8 mouse cellular contexts compared by ENCODE assay signal in genomic region chr1:177321655-177322306, GRCm38 (mm10).
DNase-seq lines count a peak whose midpoint lies in the region; ATAC-seq and TF ChIP-seq lines count a peak whose summit lies in the region.

No protein-coding gene starts in this region.

- ATAC-seq in hindbrain, postnatal 0 days = no peak
- no peak for ATAC-seq in liver, embryonic 11.5 days (replicated peaks; ENCODE audit: low FRiP score)

- 0 out of 2 replicates have a peak, but pooled peaks cover 6% of the 10 kb centered on the region for H3K4me1 ChIP-seq in hindbrain, postnatal 0 days (ENCODE audit: insufficient read depth, low read length)
- H3K4me1 ChIP-seq in liver, embryonic 11.5 days (replicated peaks; ENCODE audit: control insufficient read depth, insufficient read depth, low read length) = no peaks in the 10 kb centered on the region

- H3K9me3 ChIP-seq in hindbrain, postnatal 0 days (ENCODE audit: low read length) = no peaks in the 10 kb centered on the region
- H3K9me3 ChIP-seq in liver, embryonic 11.5 days (ENCODE audit: control insufficient read depth, low read length) = no peaks in the 10 kb centered on the region

- no peak overlapping the region for H3K27ac ChIP-seq in hindbrain, postnatal 0 days
- no peak overlapping the region for H3K27ac ChIP-seq in liver, embryonic 11.5 days (ENCODE audit: low read depth, low read length)

- peak; percentile 10 for DNase-seq in layer of hippocampus, adult 9-11 months
- no peak for DNase-seq in layer of hippocampus, postnatal 25 days (ENCODE audit: extremely low spot score in 1 of 2, low spot score in 1 of 2)
- DNase-seq in MN1 (ENCODE audit: low spot score) = peak; percentile 34
- peak; percentile 39 for DNase-seq in embryo, embryonic 10 days (ENCODE audit: low spot score)
- peak; percentile 5 for DNase-seq in hindbrain, postnatal 0 days (ENCODE audit: low spot score)
- no peak for DNase-seq in ovary, postnatal 36 days (ENCODE audit: low spot score)
- DNase-seq in gastrocnemius, postnatal 25 days = no peak
- DNase-seq in liver, embryonic 11.5 days (ENCODE audit: low spot score) = no peak

- H3K9ac ChIP-seq in hindbrain, postnatal 0 days (replicated peaks; ENCODE audit: low read length) = no peak overlapping the region
- no peak overlapping the region for H3K9ac ChIP-seq in liver, embryonic 11.5 days (ENCODE audit: low read depth, low read length)

- TF ChIP-seq CTCF in hindbrain, postnatal 0 days (IDR thresholded peaks at IDR 0.05; ENCODE audit: low read depth) = no peak

- no peak overlapping the region for H3K4me3 ChIP-seq in hindbrain, postnatal 0 days (ENCODE audit: low read length)
- H3K4me3 ChIP-seq in liver, embryonic 11.5 days (ENCODE audit: low read depth, low read length) = no peak overlapping the region

- WGBS in hindbrain, postnatal 0 days = 46% methylated on average over 5 of the region's 5 CpGs
- 40% methylated on average over 5 of the region's 5 CpGs for WGBS in liver, embryonic 11.5 days

- no peaks in the 10 kb centered on the region for H3K36me3 ChIP-seq in hindbrain, postnatal 0 days (ENCODE audit: insufficient read depth, low read length)
- no peaks in the 10 kb centered on the region for H3K36me3 ChIP-seq in liver, embryonic 11.5 days (ENCODE audit: control insufficient read depth, insufficient read depth, low read length)

- H3K27me3 ChIP-seq in hindbrain, postnatal 0 days (ENCODE audit: insufficient read depth, low read length) = no peaks in the 10 kb centered on the region
- H3K27me3 ChIP-seq in liver, embryonic 11.5 days (replicated peaks; ENCODE audit: control insufficient read depth, insufficient read depth, low read length) = no peaks in the 10 kb centered on the region; the same call in 1 of the 2 replicates

- H3K4me2 ChIP-seq in hindbrain, postnatal 0 days (ENCODE audit: low read depth, low read length) = peak overlapping the region; percentile 88; the same call in 1 of the 2 replicates
- no peak overlapping the region for H3K4me2 ChIP-seq in liver, embryonic 11.5 days

Comparison
In these comparisons a context has a peak if more than half of its experiments do, and no peak if none do; other contexts are left out.
1. DNase-seq: peak in layer of hippocampus, adult 9-11 months (single experiment), MN1 (single experiment), embryo, embryonic 10 days (single experiment) and hindbrain, postnatal 0 days (single experiment); none in layer of hippocampus, postnatal 25 days (0 of 2), ovary, postnatal 36 days (single experiment), gastrocnemius, postnatal 25 days (single experiment) and liver, embryonic 11.5 days (single experiment).